Mouse (Mus musculus) lung, adult 2 months (tissue): ENCODE results near the gene Cdk5r1.

Experiments
- CTCF ChIP-seq: fragments of 200-500 bp; IDR thresholded peaks from 2 replicates; pipeline ENCODE4 v1.5.1; 2011; ENCODE audit warnings: mild to moderate bottlenecking, low read length, control low read depth; ENCODE audit not compliant: insufficient read depth
- POLR2A ChIP-seq: fragments of 200-500 bp; IDR thresholded peaks from 2 replicates; pipeline ENCODE4 v1.6.1; 2011; ENCODE audit warnings: low read depth, mild to moderate bottlenecking, control low read depth, low read length, borderline replicate concordance; ENCODE audit errors: extremely low read depth

DNA sequence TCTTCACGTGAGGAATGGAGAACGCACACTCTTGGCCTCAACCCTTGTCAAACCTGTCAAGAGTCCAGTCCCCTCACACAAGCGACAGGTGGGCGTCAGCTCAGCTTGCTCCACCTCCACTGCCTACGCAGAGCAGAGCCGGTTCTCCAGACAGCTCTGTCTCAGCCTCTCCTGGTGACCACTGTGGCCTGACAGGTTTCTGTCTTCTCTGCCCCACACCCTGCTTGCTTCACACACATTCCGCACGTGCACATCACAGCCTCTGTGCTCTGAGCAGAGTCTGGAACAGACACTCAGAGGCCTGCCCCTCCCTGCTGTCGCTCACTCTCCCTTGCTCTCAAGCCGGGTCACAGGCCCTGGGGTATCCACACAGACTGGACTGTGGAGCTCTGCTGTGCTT is 14.0 kb downstream of the Cdk5r1 start:
- TF ChIP-seq CTCF = no peak
- TF ChIP-seq POLR2A = no peak
